Mouse (Mus musculus): ENCODE data around the gene Brat1. TPM values are rescaled to one million over a fixed set of nuclear protein-coding genes. Genes with fewer than 3 reads are reported as not detected.

Brat1 gene
- polyA plus RNA-seq, 1 experiment from 2014 or later = 24.3 TPM

DNA sequence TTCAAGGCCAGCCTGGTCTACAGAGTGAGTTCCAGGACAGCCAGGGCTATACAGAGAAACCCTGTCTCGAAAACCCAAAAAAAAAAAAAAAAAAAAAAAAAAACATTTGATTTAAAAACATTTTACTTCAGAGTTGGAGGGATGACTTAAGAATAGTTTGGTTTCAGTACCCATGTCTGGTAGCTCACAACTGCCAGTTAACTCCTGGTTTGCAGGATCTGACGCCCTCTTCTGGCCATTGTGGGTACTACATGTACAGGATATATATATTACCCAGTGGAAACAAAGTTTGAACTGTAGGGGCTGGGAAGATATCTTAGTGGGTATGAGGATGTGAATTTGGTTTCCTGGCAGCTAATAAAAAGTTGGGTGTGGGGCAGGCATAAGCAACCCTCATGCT, 46.1 kb downstream of the Brat1 start:
- no peaks in the 10 kb centered on the region for H3K27me3 ChIP-seq (replicated peaks; ENCODE audit: control insufficient read depth, insufficient read depth, low read length)
- no peak overlapping the region for H3K4me2 ChIP-seq (ENCODE audit: low read length)
- H3K9me3 ChIP-seq (ENCODE audit: control insufficient read depth, low read length) = peaks cover 4% of the 10 kb centered on the region; the same call in 1 of the 2 replicates
- 0% methylated on average over 1 of the region's 2 CpGs for WGBS
- H3K27ac ChIP-seq (ENCODE audit: low read depth, low read length) = no peak overlapping the region
- ATAC-seq = no peak
- H3K9ac ChIP-seq (ENCODE audit: low read depth, low read length) = no peak overlapping the region
- peaks cover 6% of the 10 kb centered on the region for H3K4me1 ChIP-seq (ENCODE audit: control insufficient read depth, insufficient read depth, low read depth, low read length)
- H3K4me3 ChIP-seq (ENCODE audit: low read length) = no peak overlapping the region
- H3K36me3 ChIP-seq (ENCODE audit: control insufficient read depth, insufficient read depth, low read length) = no peaks in the 10 kb centered on the region

GRCm38 (mm10) chr5:140752041-140752440, 47.2 kb downstream of the Brat1 start:
- H3K27ac ChIP-seq (ENCODE audit: low read depth, low read length) = no peak overlapping the region
- no peak for ATAC-seq
- H3K27me3 ChIP-seq (replicated peaks; ENCODE audit: control insufficient read depth, insufficient read depth, low read length) = no peaks in the 10 kb centered on the region
- H3K9ac ChIP-seq (ENCODE audit: low read depth, low read length) = no peak overlapping the region
- H3K4me3 ChIP-seq (ENCODE audit: low read length) = no peak overlapping the region
- 91% methylated on average over 15 of the region's 15 CpGs for WGBS
- H3K4me1 ChIP-seq (ENCODE audit: control insufficient read depth, insufficient read depth, low read depth, low read length) = peaks cover 6% of the 10 kb centered on the region
- H3K9me3 ChIP-seq (ENCODE audit: control insufficient read depth, low read length) = peaks cover 4% of the 10 kb centered on the region; the same call in 1 of the 2 replicates
- no peaks in the 10 kb centered on the region for H3K36me3 ChIP-seq (ENCODE audit: control insufficient read depth, insufficient read depth, low read length)
- no peak overlapping the region for H3K4me2 ChIP-seq (ENCODE audit: low read length)

- Histone ChIP-seq H3K4me1 (ENCODE audit: control insufficient read depth, insufficient read depth, low read depth, low read length) (peaks cover 6% of the 10 kb centered on the region), H3K9me3 (ENCODE audit: control insufficient read depth, low read length) (peaks cover 4% of the 10 kb centered on the region; the same call in 1 of the 2 replicates), H3K9ac (ENCODE audit: low read depth, low read length) (no peak overlapping the region), H3K36me3 (ENCODE audit: control insufficient read depth, insufficient read depth, low read length) (no peaks in the 10 kb centered on the region), H3K4me3 (ENCODE audit: low read length) (no peak overlapping the region), H3K27ac (ENCODE audit: low read depth, low read length) (no peak overlapping the region), H3K27me3 (replicated peaks; ENCODE audit: control insufficient read depth, insufficient read depth, low read length) (no peaks in the 10 kb centered on the region), H3K4me2 (ENCODE audit: low read length) (no peak overlapping the region)
- no peak for ATAC-seq
- WGBS = 97% methylated on average over 3 of the region's 3 CpGs
Observed at GRCm38 (mm10) chr5:140752639-140753038, 47.8 kb downstream of the Brat1 start.

DNA sequence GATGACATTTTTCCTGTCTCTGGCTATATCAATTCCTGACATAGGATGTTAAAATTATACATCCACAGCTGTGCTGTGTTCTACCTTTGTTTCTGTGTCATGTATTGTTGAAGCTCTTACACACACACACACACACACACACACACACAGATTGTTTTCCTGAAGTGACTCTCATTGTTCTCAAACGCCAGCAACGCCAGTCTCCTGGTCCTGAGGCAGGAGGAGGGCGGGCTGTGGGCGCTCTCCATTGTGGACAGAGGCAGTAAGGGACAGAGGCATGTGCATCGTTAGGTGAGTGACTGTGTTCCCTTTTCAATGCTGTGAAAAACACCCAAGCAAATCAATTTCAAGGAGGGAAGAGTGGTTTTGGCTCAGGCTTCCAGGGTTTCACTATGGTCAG, 48.4 kb downstream of the Brat1 start:
- Histone ChIP-seq H3K27ac (ENCODE audit: low read depth, low read length) (no peak overlapping the region; the same call in 1 of the 2 replicates), H3K4me3 (ENCODE audit: low read length) (no peak overlapping the region), H3K4me2 (ENCODE audit: low read length) (no peak overlapping the region), H3K36me3 (ENCODE audit: control insufficient read depth, insufficient read depth, low read length) (peaks cover 4% of the 10 kb centered on the region; the same call in 1 of the 2 replicates), H3K9ac (ENCODE audit: low read depth, low read length) (no peak overlapping the region), H3K9me3 (ENCODE audit: control insufficient read depth, low read length) (peaks cover 4% of the 10 kb centered on the region; the same call in 1 of the 2 replicates), H3K27me3 (replicated peaks; ENCODE audit: control insufficient read depth, insufficient read depth, low read length) (no peaks in the 10 kb centered on the region), H3K4me1 (ENCODE audit: control insufficient read depth, insufficient read depth, low read depth, low read length) (peaks cover 6% of the 10 kb centered on the region)
- 51% methylated on average over 5 of the region's 5 CpGs for WGBS
- ATAC-seq = no peak

- no peak for ATAC-seq
- H3K27ac ChIP-seq (ENCODE audit: low read depth, low read length) = no peak overlapping the region; the same call in 1 of the 2 replicates
- no peak overlapping the region for H3K4me3 ChIP-seq (ENCODE audit: low read length)
- H3K4me2 ChIP-seq (ENCODE audit: low read length) = no peak overlapping the region
- H3K36me3 ChIP-seq (ENCODE audit: control insufficient read depth, insufficient read depth, low read length) = peaks cover 32% of the 10 kb centered on the region
- 83% methylated on average over 8 of the region's 8 CpGs for WGBS
- H3K27me3 ChIP-seq (replicated peaks; ENCODE audit: control insufficient read depth, insufficient read depth, low read length) = no peaks in the 10 kb centered on the region
- H3K9me3 ChIP-seq (ENCODE audit: control insufficient read depth, low read length) = no peaks in the 10 kb centered on the region
- H3K4me1 ChIP-seq (ENCODE audit: control insufficient read depth, insufficient read depth, low read depth, low read length) = no peaks in the 10 kb centered on the region
- H3K9ac ChIP-seq (ENCODE audit: low read depth, low read length) = no peak overlapping the region
Observed at GRCm38 (mm10) chr5:140758864-140759263, 54.1 kb downstream of the Brat1 start.

- Histone ChIP-seq H3K36me3 (ENCODE audit: control insufficient read depth, insufficient read depth, low read length) (peaks cover 32% of the 10 kb centered on the region), H3K4me2 (ENCODE audit: low read length) (no peak overlapping the region), H3K4me3 (ENCODE audit: low read length) (no peak overlapping the region), H3K9me3 (ENCODE audit: control insufficient read depth, low read length) (no peaks in the 10 kb centered on the region), H3K27me3 (replicated peaks; ENCODE audit: control insufficient read depth, insufficient read depth, low read length) (no peaks in the 10 kb centered on the region), H3K4me1 (ENCODE audit: control insufficient read depth, insufficient read depth, low read depth, low read length) (peaks cover under 1% of the 10 kb centered on the region; the same call in 1 of the 2 replicates), H3K27ac (ENCODE audit: low read depth, low read length) (no peak overlapping the region), H3K9ac (ENCODE audit: low read depth, low read length) (no peak overlapping the region)
- ATAC-seq = no peak
- WGBS = 91% methylated on average over 4 of the region's 4 CpGs
Observed at GRCm38 (mm10) chr5:140762540-140762939, 57.7 kb downstream of the Brat1 start.

GRCm38 (mm10) chr5:140764921-140765613, 60.3 kb downstream of the Brat1 start:
- H3K4me2 ChIP-seq (ENCODE audit: low read length) = no peak overlapping the region
- H3K27me3 ChIP-seq (replicated peaks; ENCODE audit: control insufficient read depth, insufficient read depth, low read length) = no peaks in the 10 kb centered on the region
- no peak overlapping the region for H3K4me3 ChIP-seq (ENCODE audit: low read length)
- no peaks in the 10 kb centered on the region for H3K9me3 ChIP-seq (ENCODE audit: control insufficient read depth, low read length)
- H3K27ac ChIP-seq (ENCODE audit: low read depth, low read length) = peak overlapping the region; percentile 16; the same call in 1 of the 2 replicates
- peaks cover 13% of the 10 kb centered on the region for H3K4me1 ChIP-seq (ENCODE audit: control insufficient read depth, insufficient read depth, low read depth, low read length)
- no peak overlapping the region for H3K9ac ChIP-seq (ENCODE audit: low read depth, low read length)
- WGBS = 74% methylated on average over 6 of the region's 6 CpGs
- H3K36me3 ChIP-seq (ENCODE audit: control insufficient read depth, insufficient read depth, low read length) = peaks cover 12% of the 10 kb centered on the region
- ATAC-seq = no peak

- Histone ChIP-seq H3K27ac (ENCODE audit: low read depth, low read length) (no peak overlapping the region), H3K27me3 (replicated peaks; ENCODE audit: control insufficient read depth, insufficient read depth, low read length) (no peaks in the 10 kb centered on the region), H3K4me3 (ENCODE audit: low read length) (no peak overlapping the region), H3K9ac (ENCODE audit: low read depth, low read length) (no peak overlapping the region), H3K9me3 (ENCODE audit: control insufficient read depth, low read length) (no peaks in the 10 kb centered on the region), H3K36me3 (ENCODE audit: control insufficient read depth, insufficient read depth, low read length) (peaks cover 4% of the 10 kb centered on the region; the same call in 1 of the 2 replicates), H3K4me2 (ENCODE audit: low read length) (no peak overlapping the region), H3K4me1 (ENCODE audit: control insufficient read depth, insufficient read depth, low read depth, low read length) (peaks cover 17% of the 10 kb centered on the region)
- no peak for ATAC-seq
- WGBS = 92% methylated on average over 4 of the region's 4 CpGs
Observed at GRCm38 (mm10) chr5:140766566-140766965, 61.8 kb downstream of the Brat1 start.

DNA sequence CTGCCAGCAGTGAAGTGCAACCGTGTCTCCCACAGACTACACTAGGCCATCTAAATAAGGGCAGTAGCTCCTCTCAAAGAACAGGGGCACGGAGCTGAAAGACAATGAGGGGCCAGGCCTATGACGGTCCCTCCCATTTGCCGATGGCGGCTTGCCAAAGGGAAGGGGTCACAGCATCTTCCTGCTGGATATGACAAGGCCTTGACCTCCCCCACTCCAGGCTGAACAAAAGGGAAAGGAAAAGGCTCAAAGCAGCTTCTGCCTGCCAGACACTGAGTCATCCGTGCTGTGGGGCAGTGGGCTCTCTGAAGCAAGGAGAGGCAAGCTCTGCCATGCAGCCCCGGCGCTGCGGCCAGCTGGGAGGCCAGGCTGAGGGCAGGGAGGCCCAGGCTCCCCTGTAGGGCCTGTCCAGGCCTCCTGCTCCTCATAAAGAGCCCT, 62.9 kb downstream of the Brat1 start:
- peaks cover 27% of the 10 kb centered on the region for H3K4me1 ChIP-seq (ENCODE audit: control insufficient read depth, insufficient read depth, low read depth, low read length)
- peak overlapping the region; percentile 6; the same call in 1 of the 2 replicates for H3K4me2 ChIP-seq (ENCODE audit: low read length)
- ATAC-seq = peak; percentile 67

More for the DNA sequence above, 62.9 kb downstream of the Brat1 start:
- Histone ChIP-seq H3K9me3 (ENCODE audit: control insufficient read depth, low read length) (no peaks in the 10 kb centered on the region), H3K36me3 (ENCODE audit: control insufficient read depth, insufficient read depth, low read length) (no peaks in the 10 kb centered on the region), H3K27ac (ENCODE audit: low read depth, low read length) (peak overlapping the region; percentile 84), H3K4me3 (ENCODE audit: low read length) (no peak overlapping the region), H3K9ac (ENCODE audit: low read depth, low read length) (peak overlapping the region; percentile 30), H3K27me3 (replicated peaks; ENCODE audit: control insufficient read depth, insufficient read depth, low read length) (no peaks in the 10 kb centered on the region)
- 4% methylated on average over 9 of the region's 9 CpGs for WGBS
